Mouse (Mus musculus): ENCODE measurements around the gene Gm13271. TPM values are rescaled to one million over a fixed set of nuclear protein-coding genes. Genes with fewer than 3 reads are reported as not detected.
"Not testable (repeated sequence)": the region's sequence is repeated elsewhere in the genome, so short reads cannot be mapped to it uniquely, and the experiment has no call there.

Gm13271 gene
- polyA plus RNA-seq, 1 experiment from 2014 or later, result not detected

GRCm38 (mm10) chr4:88741426-88741825, 13.2 kb upstream of the Gm13271 start:
- no peaks in the 10 kb centered on the region for H3K27me3 ChIP-seq
- H3K4me2 ChIP-seq (replicated peaks), result no peak overlapping the region
- no peaks in the 10 kb centered on the region for H3K36me3 ChIP-seq
- H3K27ac ChIP-seq, result no peak overlapping the region
- no peak overlapping the region for H3K9ac ChIP-seq (replicated peaks)
- H3K4me1 ChIP-seq (replicated peaks), result no peaks in the 10 kb centered on the region; the same call in 1 of the 2 replicates
- H3K4me3 ChIP-seq (replicated peaks), result no peak overlapping the region
- no peak for ATAC-seq
- no peaks in the 10 kb centered on the region for H3K9me3 ChIP-seq
- 93% methylated on average over 4 of the region's 4 CpGs for WGBS

DNA sequence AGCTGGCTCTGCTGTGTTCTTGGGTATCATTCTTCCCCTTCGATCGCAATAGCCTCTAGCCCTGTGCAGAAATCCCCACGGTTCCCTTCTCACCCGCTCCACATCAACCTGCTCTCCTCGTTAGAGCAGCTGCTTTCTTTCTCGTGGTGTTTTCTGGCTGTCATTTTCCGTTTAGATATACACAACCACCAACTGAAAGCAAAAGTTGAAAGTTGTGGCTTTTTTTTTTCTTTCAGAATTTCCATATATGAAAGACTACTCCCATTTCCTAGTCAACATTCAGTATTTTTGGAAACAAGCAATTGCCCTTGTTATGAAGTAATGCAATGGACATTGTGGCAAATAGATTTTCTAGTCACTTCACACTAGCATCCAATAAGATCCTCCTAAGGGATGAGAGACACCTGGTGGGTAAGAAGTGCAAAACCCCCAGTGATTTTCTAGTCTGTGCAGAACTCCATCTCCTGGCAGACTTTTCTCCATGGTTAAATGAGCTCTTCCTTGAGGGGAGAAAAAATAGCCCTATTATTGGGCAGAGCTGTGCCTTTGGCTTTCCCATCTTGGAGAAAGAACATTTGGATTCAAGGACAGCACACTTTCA, 11.8 kb upstream of the Gm13271 start:
- Histone ChIP-seq H3K4me2 (replicated peaks) (no peak overlapping the region), H3K27ac (no peak overlapping the region), H3K4me3 (replicated peaks) (no peak overlapping the region), H3K9me3 (no peaks in the 10 kb centered on the region), H3K4me1 (replicated peaks) (no peaks in the 10 kb centered on the region; the same call in 1 of the 2 replicates), H3K27me3 (no peaks in the 10 kb centered on the region), H3K9ac (replicated peaks) (no peak overlapping the region), H3K36me3 (no peaks in the 10 kb centered on the region)
- no peak for ATAC-seq
- 78% methylated on average over 7 of the region's 7 CpGs for WGBS

DNA sequence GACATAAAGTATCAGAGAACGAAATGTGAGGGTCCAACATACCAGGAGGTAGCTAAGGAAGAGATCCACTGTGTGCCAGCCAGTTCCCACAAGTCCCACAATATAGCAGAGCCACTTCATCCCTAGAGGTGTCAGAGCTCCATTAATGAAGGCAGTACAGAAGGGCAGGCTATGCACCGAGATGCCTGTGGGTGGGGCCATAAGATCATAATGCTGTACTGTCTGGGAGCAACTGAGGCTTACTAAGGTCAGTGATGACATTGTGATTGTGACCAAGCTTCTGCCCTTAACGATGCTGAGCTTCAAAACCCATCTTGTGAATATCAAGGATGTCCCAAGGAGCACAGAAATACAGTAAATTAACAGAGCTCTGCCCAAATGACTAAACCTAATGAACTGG, 10.5 kb upstream of the Gm13271 start:
- no peaks in the 10 kb centered on the region for H3K27me3 ChIP-seq
- no peak overlapping the region for H3K4me2 ChIP-seq (replicated peaks)
- WGBS, result 73% methylated on average over 3 of the region's 3 CpGs
- no peak overlapping the region for H3K9ac ChIP-seq (replicated peaks)
- no peaks in the 10 kb centered on the region; the same call in 1 of the 2 replicates for H3K4me1 ChIP-seq (replicated peaks)
- H3K36me3 ChIP-seq, result no peaks in the 10 kb centered on the region
- no peak for ATAC-seq
- H3K9me3 ChIP-seq, result no peaks in the 10 kb centered on the region
- H3K4me3 ChIP-seq (replicated peaks), result no peak overlapping the region
- H3K27ac ChIP-seq, result no peak overlapping the region

DNA sequence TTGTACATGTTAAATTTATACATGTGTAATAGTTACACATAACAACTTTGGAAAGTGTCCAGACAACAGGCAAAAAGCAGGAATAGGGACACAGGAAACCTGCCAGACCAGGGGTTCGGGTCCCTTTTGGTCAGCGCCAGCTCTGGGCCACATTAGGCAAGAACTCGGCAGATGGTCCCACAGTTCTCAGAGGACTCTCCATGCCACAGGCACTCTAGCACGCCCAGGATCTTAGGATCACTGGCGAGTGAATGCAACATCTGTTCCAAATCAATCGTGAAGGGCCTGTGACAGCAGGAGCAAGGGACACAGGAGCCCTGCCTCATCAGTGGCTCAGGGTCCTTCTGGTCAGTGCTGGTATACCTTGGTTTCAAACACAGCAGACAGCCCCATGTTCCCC, 4.7 kb upstream of the Gm13271 start:
- ATAC-seq, result no peak

DNA sequence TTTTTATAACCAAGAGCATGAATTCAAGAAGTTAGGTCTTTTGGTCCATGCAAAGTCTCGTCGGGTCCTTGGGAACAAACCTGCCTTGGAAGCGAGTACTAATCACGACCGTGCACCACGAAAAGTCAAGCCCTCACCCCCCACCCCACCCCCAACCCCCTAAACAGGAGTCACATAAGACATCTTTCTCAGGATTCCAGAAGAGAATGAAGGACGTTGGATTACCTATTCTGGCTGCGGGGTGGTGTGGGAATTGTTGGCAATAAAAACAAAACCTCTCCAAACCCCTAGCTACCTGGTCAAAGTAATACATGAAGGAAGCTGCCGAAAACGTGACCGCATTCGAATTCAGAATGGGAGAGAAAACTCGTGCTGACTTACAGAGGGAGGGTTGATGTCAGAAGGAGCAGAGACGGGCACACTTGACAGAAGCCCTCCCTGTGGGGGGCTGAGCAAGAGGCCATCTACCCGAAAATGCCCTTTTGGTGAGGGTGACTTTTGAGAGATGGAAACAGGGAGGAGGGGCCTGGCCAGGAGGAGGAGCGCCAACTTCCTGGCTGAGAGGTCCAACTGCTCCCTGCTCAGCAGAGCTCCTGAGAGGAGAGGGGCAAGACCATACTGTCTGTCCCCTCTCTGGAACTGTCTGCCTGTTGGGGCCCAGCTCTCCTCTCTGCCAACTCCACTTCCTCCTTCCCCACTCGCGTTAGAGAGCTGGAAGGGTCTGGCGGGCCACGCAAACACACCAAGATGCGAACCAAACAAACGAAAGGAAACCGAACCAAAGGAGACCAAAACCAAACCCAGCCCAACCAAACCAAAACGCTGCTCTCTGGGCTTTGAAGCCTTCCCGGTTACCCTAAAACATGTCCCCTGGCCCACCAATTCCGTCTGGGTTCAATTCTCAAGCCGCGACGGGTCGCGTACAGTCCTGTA, 2.2 kb downstream of the Gm13271 start:
- H3K9me3 ChIP-seq; H3K27me3 ChIP-seq; H3K36me3 ChIP-seq; ATAC-seq; H3K4me1 ChIP-seq (replicated peaks): not testable (repeated sequence)
- Histone ChIP-seq H3K9ac (replicated peaks) (peak overlapping the region; percentile 53), H3K27ac (peak overlapping the region; percentile 67), H3K4me3 (replicated peaks) (peak overlapping the region; percentile 40), H3K4me2 (replicated peaks) (peak overlapping the region; percentile 63)
- WGBS, result 11% methylated on average over 29 of the region's 31 CpGs

More for the DNA sequence above, 4.7 kb upstream of the Gm13271 start:
- H3K36me3 ChIP-seq, result no peaks in the 10 kb centered on the region
- no peaks in the 10 kb centered on the region for H3K27me3 ChIP-seq
- H3K9me3 ChIP-seq, result no peaks in the 10 kb centered on the region
- 70% methylated on average over 6 of the region's 6 CpGs for WGBS
- H3K4me1 ChIP-seq (replicated peaks), result no peaks in the 10 kb centered on the region; the same call in 1 of the 2 replicates
- H3K27ac ChIP-seq, result no peak overlapping the region
- no peak overlapping the region for H3K4me2 ChIP-seq (replicated peaks)
- H3K4me3 ChIP-seq (replicated peaks), result no peak overlapping the region
- H3K9ac ChIP-seq (replicated peaks), result no peak overlapping the region

DNA sequence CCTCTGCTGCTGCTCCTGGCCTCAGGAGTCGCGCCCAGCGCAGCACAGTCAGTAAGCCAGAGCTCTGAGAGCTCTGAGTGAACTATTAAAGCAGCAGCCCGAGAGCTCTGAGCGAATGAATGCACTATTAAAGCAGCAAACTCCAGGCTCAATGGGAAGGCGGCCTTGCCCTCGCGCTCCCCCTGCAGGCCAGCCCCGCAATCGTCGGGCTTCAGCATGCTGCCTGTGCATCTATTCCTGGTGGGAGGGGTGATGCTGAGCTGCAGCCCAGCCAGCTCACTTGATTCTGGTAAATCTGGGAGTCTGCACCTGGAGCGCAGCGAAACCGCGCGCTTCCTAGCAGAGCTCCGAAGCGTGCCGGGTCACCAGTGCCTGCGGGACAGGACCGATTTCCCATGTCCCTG, 3.0 kb downstream of the Gm13271 start:
- not testable (repeated sequence) for H3K36me3 ChIP-seq; H3K9me3 ChIP-seq; H3K27me3 ChIP-seq; H3K4me1 ChIP-seq (replicated peaks)
- Histone ChIP-seq H3K4me2 (replicated peaks) (peak overlapping the region; percentile 63), H3K9ac (replicated peaks) (peak overlapping the region; percentile 53), H3K27ac (peak overlapping the region; percentile 67), H3K4me3 (replicated peaks) (peak overlapping the region; percentile 40)
- ATAC-seq, result peak; percentile 100
- under 1% methylated on average over 21 of the region's 21 CpGs for WGBS

DNA sequence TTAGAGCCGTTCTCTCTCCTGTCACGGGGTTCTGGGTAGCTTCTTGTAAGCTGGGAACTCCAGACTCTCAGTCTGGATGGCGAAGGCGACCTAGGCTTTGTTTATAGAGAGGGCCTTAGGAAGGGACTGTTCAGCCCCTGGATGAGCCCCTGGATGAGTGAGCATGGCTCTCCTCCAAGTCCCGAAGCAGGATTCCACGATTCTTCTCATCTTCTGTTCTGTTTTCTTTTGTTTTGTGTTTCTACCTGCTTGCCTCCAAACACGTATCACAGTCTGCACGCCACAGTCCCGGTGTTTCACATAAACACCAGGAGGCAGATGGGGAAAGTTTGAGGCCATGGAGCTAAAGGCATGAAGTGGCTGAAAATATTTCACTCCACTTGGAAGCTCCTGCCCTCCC, 4.1 kb downstream of the Gm13271 start:
- not testable (repeated sequence) for ATAC-seq; H3K27ac ChIP-seq; H3K4me2 ChIP-seq (replicated peaks); H3K9me3 ChIP-seq; H3K4me1 ChIP-seq (replicated peaks); H3K9ac ChIP-seq (replicated peaks); H3K4me3 ChIP-seq (replicated peaks); H3K36me3 ChIP-seq; H3K27me3 ChIP-seq
- WGBS, result 90% methylated on average over 9 of the region's 9 CpGs

GRCm38 (mm10) chr4:88759610-88760268, 5.1 kb downstream of the Gm13271 start, which contains the start of gene Gm13283:
Gm13283 (plus strand) TSS chr4:88760119.
- ATAC-seq, H3K27me3 ChIP-seq: not testable (repeated sequence)
- 23% methylated on average over 7 of the region's 14 CpGs for WGBS

DNA sequence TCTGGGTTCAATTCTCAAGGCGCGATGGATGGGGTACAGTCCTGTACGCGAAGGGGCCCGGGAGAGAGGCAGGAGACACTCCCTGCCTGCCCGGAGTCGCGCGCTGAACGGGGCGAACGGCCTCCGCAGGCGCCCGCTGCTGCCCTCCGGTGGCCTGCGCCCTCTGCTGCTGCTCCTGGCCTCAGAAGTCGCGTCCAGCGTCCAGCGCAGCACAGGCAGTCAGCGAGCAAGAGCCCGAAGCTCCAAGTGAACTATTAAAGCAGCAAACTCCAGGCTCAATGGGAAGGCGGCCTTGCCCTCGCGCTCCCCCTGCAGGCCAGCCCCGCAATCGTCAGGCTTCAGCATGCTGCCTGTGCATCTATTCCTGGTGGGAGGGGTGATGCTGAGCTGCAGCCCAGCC, 5.8 kb downstream of the Gm13271 start:
- WGBS, result 0% methylated on average over 17 of the region's 28 CpGs

More at GRCm38 (mm10) chr4:88759610-88760268, 5.1 kb downstream of the Gm13271 start, which contains the start of gene Gm13283:
- not testable (repeated sequence) for H3K4me1 ChIP-seq (replicated peaks); H3K27ac ChIP-seq; H3K9me3 ChIP-seq; H3K36me3 ChIP-seq; H3K9ac ChIP-seq (replicated peaks)
- Histone ChIP-seq H3K4me3 (replicated peaks) (peak within 1 kb of the TSS; percentile 32), H3K4me2 (replicated peaks) (peak within 1 kb of the TSS; percentile 60)

GRCm38 (mm10) chr4:88761776-88762175, 7.1 kb downstream of the Gm13271 start:
- not testable (repeated sequence) for H3K9ac ChIP-seq (replicated peaks); H3K36me3 ChIP-seq; ATAC-seq; H3K4me2 ChIP-seq (replicated peaks); H3K9me3 ChIP-seq; H3K27me3 ChIP-seq; H3K27ac ChIP-seq; H3K4me3 ChIP-seq (replicated peaks); H3K4me1 ChIP-seq (replicated peaks)
- WGBS, result 73% methylated on average over 6 of the region's 8 CpGs

More for the DNA sequence above, 5.8 kb downstream of the Gm13271 start:
- H3K9ac ChIP-seq (replicated peaks); ATAC-seq; H3K36me3 ChIP-seq; H3K27me3 ChIP-seq; H3K9me3 ChIP-seq; H3K4me1 ChIP-seq (replicated peaks); H3K27ac ChIP-seq: not testable (repeated sequence)
- Histone ChIP-seq H3K4me3 (replicated peaks) (peak overlapping the region; percentile 32), H3K4me2 (replicated peaks) (peak overlapping the region; percentile 60)

- H3K4me3 ChIP-seq (replicated peaks), result not testable (repeated sequence)
These were observed 7.7 kb downstream of the Gm13271 start for GRCm38 (mm10) chr4:88762341-88762740.

More at GRCm38 (mm10) chr4:88762341-88762740, 7.7 kb downstream of the Gm13271 start:
- H3K4me2 ChIP-seq (replicated peaks); H3K27me3 ChIP-seq; ATAC-seq; H3K9me3 ChIP-seq; H3K4me1 ChIP-seq (replicated peaks); H3K9ac ChIP-seq (replicated peaks); H3K27ac ChIP-seq; H3K36me3 ChIP-seq: not testable (repeated sequence)
- 56% methylated on average over 9 of the region's 9 CpGs for WGBS
